Mouse (Mus musculus): ENCODE measurements around the gene Gabrd. TPM values are rescaled to one million over a fixed set of nuclear protein-coding genes. Genes with fewer than 3 reads are reported as not detected.
"Not testable (repeated sequence)": the region's sequence is repeated elsewhere in the genome, so short reads cannot be mapped to it uniquely, and the experiment has no call there.

The Gabrd gene
- total RNA-seq (2021): 1 to 10 TPM; 7.3 to 7.7 TPM

- intact Hi-C loops (cut with DNase I): no loop called here
- DNase-seq: peak; percentile 6
Observed at GRCm38 (mm10) chr4:155397511-155398221, at the start of gene Gabrd. Gene Gabrd, minus strand, starts transcription at chr4:155398112.

- intact Hi-C loops (cut with DNase I): no loop called here
- no peak for DNase-seq
Observed at GRCm38 (mm10) chr4:155442808-155443207, 44.9 kb upstream of the Gabrd start.

GRCm38 (mm10) chr4:155433993-155434392, 36.1 kb upstream of the Gabrd start:
- intact Hi-C loops (cut with DNase I): no loop called here

GRCm38 (mm10) chr4:155432358-155432757, 34.4 kb upstream of the Gabrd start:
- intact Hi-C loops (cut with DNase I): no loop called here
- no peak for DNase-seq

More at GRCm38 (mm10) chr4:155433993-155434392, 36.1 kb upstream of the Gabrd start:
- DNase-seq: no peak

GRCm38 (mm10) chr4:155429202-155429601, 31.3 kb upstream of the Gabrd start:
- intact Hi-C loops (cut with DNase I): no loop called here
- no peak for DNase-seq

- intact Hi-C loops (cut with DNase I): no loop called here
- no peak for DNase-seq
Observed at GRCm38 (mm10) chr4:155428442-155428841, 30.5 kb upstream of the Gabrd start.

GRCm38 (mm10) chr4:155426272-155426671, 28.4 kb upstream of the Gabrd start:
- intact Hi-C loops (cut with DNase I): no loop called here
- no peak for DNase-seq

GRCm38 (mm10) chr4:155423988-155424387, 26.1 kb upstream of the Gabrd start:
- DNase-seq: no peak
- intact Hi-C loops (cut with DNase I): no loop called here

- DNase-seq; intact Hi-C loops (cut with DNase I): not testable (repeated sequence)
Observed at GRCm38 (mm10) chr4:155421412-155422370, 23.8 kb upstream of the Gabrd start.

- intact Hi-C loops (cut with DNase I): no loop called here
- DNase-seq: no peak
Observed at GRCm38 (mm10) chr4:155420137-155420536, 22.2 kb upstream of the Gabrd start.

- DNase-seq: no peak
- intact Hi-C loops (cut with DNase I): no loop called here
Observed at GRCm38 (mm10) chr4:155414656-155415235, 16.8 kb upstream of the Gabrd start.

- intact Hi-C loops (cut with DNase I): no loop called here
- no peak for DNase-seq
Observed at GRCm38 (mm10) chr4:155413641-155414335, 15.9 kb upstream of the Gabrd start.

- DNase-seq: no peak
- intact Hi-C loops (cut with DNase I): no loop called here
Observed at GRCm38 (mm10) chr4:155412124-155412523, 14.2 kb upstream of the Gabrd start.

- intact Hi-C loops (cut with DNase I): no loop called here
- peak; percentile 90 for DNase-seq
Observed at GRCm38 (mm10) chr4:155409058-155409776, 11.3 kb upstream of the Gabrd start, which contains the start of gene Cfap74. Gene Cfap74, plus strand, starts transcription at chr4:155409190.

GRCm38 (mm10) chr4:155408695-155409057, 10.8 kb upstream of the Gabrd start:
- no peak for DNase-seq
- intact Hi-C loops (cut with DNase I): no loop called here

- no peak for DNase-seq
- intact Hi-C loops (cut with DNase I): no loop called here
Observed at GRCm38 (mm10) chr4:155402489-155402888, 4.6 kb upstream of the Gabrd start.

GRCm38 (mm10) chr4:155401121-155401520, 3.2 kb upstream of the Gabrd start:
- no peak for DNase-seq
- intact Hi-C loops (cut with DNase I): no loop called here

GRCm38 (mm10) chr4:155398222-155398540, 269 bp upstream of the Gabrd start:
- DNase-seq: no peak
- intact Hi-C loops (cut with DNase I): no loop called here

GRCm38 (mm10) chr4:155396751-155397150, 1.2 kb downstream of the Gabrd start:
- intact Hi-C loops (cut with DNase I): no loop called here

GRCm38 (mm10) chr4:155395471-155395870, 2.4 kb downstream of the Gabrd start:
- intact Hi-C loops (cut with DNase I): no loop called here
- DNase-seq: no peak

More at GRCm38 (mm10) chr4:155396751-155397150, 1.2 kb downstream of the Gabrd start:
- peak; percentile 27 for DNase-seq
